Mouse (Mus musculus) hematopoietic stem cell, adult 5-6 weeks (primary cell): Measurements from ENCODE around the gene Gprc5b. TPM values are rescaled to one million over a fixed set of nuclear protein-coding genes. Genes with fewer than 3 reads are reported as not detected.

Experiments used
- ATAC-seq, 2 experiments: fragments of 125-278 bp in 1 of 2; replicated peaks in 1 of 2; 2 replicates each; pipeline ENCODE4 v1.8.0; 2016 to 2017; ENCODE audit warnings: inconsistent platforms in 2 of 2, mild to moderate bottlenecking in 2 of 2, moderate number of reproducible peaks in 2 of 2, low read depth in 1 of 2, moderate TSS enrichment in 1 of 2; ENCODE audit not compliant: low FRiP score in 2 of 2, poor library complexity in 2 of 2, severe bottlenecking in 2 of 2, insufficient read depth in 1 of 2, low TSS enrichment in 1 of 2
- total RNA-seq: library from RNA; stranded (forward); fragments of 172-1452, 232-1000 nt; gene quantifications from 2 replicates; pipeline ENCODE4 v1.2.3, GENCODE M21; 2017

Gprc5b gene
- 23.8 and 28.0 TPM in 2 replicates for total RNA-seq

GRCm38 (mm10) chr7:118995007-118995406 lies at the start of gene Gprc5b:
Gene Gprc5b (minus strand): TSS chr7:118995211.
- peak; percentile 69 to 77 for ATAC-seq

- ATAC-seq = no peak
Observed at GRCm38 (mm10) chr7:119041502-119041901, 46.5 kb upstream of the Gprc5b start.

DNA sequence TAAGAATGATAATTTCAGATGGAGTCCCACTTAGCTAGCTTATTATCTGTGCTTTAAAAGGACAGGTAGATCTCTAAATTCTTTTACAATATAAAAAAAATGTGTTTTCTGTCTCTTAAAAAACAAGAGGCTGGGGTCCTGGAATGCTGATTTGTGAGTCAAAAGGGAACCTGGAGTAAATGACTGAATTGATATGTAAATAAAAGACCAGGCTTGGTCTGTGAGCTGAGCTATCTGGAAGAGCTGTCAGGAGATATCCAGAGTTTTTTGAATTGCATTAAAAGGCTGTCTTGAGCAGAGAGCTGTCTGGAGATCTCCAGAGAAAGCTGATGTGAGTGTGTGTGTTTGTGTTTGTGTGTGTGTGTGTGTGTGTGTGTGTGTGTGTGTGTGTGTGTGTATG lies 42.6 kb upstream of the Gprc5b start:
- ATAC-seq = no peak

GRCm38 (mm10) chr7:119034243-119034961 lies 39.4 kb upstream of the Gprc5b start:
- ATAC-seq = no peak

- peak; percentile 19 to 68; a peak in 2 of 4 replicates for ATAC-seq
Observed at GRCm38 (mm10) chr7:119023394-119023921, 28.4 kb upstream of the Gprc5b start.

GRCm38 (mm10) chr7:119022238-119023156 lies 27.5 kb upstream of the Gprc5b start:
- peak; percentile 16 to 55; a peak in 2 of 4 replicates for ATAC-seq

- ATAC-seq = peak; percentile 46 to 48; a peak in 2 of 4 replicates
Observed at GRCm38 (mm10) chr7:119019537-119019936, 24.5 kb upstream of the Gprc5b start.

DNA sequence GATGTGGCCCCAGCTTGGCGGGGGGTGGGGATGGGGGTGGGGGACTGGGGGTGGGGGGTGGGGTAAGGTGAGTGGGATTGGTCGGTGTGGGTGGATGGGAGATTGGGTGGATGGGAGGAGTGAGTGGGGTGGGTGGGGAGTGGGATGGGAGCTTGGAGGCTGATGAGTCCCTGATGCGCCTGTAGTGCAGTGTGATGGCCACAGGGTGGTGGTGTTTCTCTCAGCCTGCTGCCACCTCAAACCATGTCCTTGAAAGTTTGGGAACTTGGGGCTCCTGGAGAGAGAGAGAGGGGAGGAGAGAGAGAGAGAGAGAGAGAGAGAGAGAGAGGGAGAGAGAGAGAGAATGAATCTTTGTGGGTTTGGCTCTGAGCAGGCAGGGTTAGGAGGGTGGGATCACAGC lies 20.7 kb upstream of the Gprc5b start:
- peak in 1 of 2 experiments; percentile 72; a peak in 2 of 4 replicates for ATAC-seq

- ATAC-seq = peak; percentile 56 to 62; a peak in 2 of 4 replicates
Observed at GRCm38 (mm10) chr7:119010854-119011529, 16.0 kb upstream of the Gprc5b start.

DNA sequence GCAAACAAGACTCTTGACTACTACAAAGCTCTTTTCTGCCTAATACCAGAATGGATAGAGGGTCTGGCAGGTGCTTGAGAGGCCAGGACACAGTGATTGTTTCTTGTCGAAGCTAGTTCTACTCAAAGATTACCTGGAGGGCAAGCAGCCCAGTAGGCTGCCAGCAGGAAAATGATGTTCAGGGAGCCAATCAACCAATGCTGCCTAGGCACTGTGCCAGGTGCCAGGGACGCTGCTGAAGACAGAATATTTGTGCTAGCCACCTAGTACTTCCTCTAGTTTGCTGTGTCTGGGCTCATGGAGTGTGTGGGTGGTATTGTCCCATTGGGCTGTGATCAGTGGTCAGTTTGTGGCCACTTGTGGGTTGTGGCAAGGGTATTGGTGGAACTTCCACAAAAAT lies 7.5 kb upstream of the Gprc5b start:
- ATAC-seq = no peak

GRCm38 (mm10) chr7:119001965-119002364 lies 7.0 kb upstream of the Gprc5b start:
- no peak for ATAC-seq

DNA sequence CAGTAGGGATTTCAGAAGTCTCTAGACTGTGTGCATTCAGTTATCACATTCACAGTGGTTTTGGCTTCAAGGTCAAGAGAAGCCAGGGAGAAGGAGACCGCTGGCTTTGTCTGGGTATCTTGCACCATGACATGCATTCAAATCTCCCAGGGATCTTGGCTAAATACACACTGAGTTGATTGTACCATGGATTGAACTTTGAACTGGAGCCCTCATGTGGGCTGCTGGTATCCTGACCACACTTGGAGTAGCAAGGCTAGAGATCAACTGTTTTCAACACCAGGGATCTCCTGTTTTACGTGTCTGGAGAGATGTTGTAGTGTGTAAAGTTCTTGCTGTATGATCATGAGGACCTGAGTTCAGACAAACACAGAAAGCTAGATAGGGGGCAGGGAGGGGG lies 4.8 kb upstream of the Gprc5b start:
- no peak for ATAC-seq

- peak; percentile 49 to 67; a peak in 3 of 4 replicates for ATAC-seq
Observed at GRCm38 (mm10) chr7:118996137-118996837, 1.3 kb upstream of the Gprc5b start.

DNA sequence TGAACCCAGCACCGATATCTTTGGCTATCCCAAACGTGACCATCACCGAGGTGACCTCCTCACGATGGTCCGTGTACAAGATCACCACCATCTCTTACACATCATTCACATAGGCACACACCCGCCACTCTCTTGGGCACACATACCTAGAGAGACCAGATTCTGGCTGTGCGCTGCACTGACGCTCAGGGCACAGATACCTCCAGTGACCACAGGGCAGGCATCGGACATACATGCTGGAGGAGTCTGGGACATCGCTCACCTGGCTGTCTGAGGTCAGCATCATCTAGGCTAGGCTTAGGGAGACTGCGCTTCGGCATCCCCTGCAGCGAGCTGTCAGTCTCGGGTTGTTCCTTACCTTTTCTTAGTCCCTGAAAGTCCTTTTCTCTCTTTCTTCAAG lies 660 bp upstream of the Gprc5b start:
- ATAC-seq = no peak

DNA sequence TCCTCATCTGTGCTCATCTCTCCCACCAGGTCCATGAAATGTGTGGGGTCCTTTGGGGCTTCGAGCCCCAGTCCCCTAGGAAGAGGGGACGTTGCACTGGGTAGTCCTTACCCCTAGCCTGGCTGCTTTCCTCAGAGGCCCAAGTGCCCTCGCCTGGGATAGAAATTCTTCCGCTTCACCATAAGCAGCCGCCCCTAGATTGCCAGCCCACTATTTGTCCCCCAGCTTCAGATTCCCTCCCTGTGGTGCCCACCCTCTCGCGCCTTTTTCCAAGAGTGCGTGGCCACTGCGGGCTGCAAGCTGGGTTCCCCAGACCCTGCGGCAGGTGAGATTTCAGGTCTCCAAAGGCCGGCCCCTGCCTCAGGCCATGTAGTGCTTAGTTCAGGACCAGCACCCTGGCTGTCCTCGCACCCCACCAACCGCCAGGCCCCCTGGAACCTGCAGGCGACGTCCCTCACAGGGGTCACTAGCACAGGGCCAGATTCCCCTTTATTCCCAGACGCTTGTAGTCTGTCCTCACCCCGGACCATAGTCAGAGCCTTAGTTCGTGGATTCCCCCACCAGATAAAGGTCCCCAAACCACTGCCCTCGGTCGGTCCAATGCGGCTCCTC lies 674 bp downstream of the Gprc5b start:
- 0 out of 4 replicates have a peak, but pooled peaks of 1 of the 2 experiments have one; percentile 11 for ATAC-seq

DNA sequence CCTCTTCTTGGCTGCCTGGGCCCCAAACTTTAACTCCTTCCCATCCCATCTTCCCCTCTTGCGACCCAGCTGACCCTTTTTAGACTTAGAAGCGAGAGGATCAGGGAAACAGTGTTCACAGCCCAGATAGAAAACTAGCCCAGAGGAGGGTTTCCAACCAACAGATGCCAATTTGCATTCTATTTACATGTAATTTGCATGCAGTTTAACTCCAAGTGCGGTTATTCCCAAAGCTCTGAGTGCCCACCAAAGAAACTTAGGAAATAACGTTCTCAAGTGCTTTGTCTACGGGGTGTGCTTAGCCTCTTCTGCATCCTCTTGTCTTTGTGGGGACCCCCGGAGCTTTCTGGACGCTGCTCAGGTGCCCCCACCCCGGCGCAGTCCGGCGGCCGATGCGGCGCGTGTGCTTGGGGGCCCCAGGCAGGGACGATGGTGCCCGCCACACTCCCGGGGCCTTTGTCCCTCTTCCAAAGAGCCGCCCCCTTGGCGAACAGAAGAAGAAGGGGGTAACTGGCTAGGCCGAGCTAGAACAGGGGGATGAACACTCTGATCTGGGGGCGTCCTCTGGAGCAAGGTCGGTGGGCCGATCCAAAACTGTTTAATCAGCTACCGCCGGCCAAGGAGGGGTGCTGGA lies 1.3 kb downstream of the Gprc5b start:
- ATAC-seq = no peak
